Mouse (Mus musculus) heart, embryonic 15.5 days (tissue): ENCODE measurements around the gene Spats2. TPM values are rescaled to one million over a fixed set of nuclear protein-coding genes. Genes with fewer than 3 reads are reported as not detected.
"Not testable (repeated sequence)": the region's sequence is repeated elsewhere in the genome, so short reads cannot be mapped to it uniquely, and the experiment has no call there.

Experiments used
- ATAC-seq: fragments of 200-750 bp; cut with Nextera tagmentation; replicated peaks from 2 replicates; pipeline ENCODE4 v1.8.0; 2017; ENCODE audit warnings: low read depth, moderate TSS enrichment; ENCODE audit not compliant: insufficient number of reproducible peaks, insufficient read depth, low FRiP score
- H3K27ac ChIP-seq: fragments of 300-500 bp; sonication (generic); 2 replicates; pipeline ENCODE4 v1.5.1; 2015; ENCODE audit warnings: mild to moderate bottlenecking, inconsistent platforms
- H3K27me3 ChIP-seq: fragments of 300-500 bp; sonication (generic); 2 replicates; pipeline ENCODE4 v1.6.1; 2015; ENCODE audit warnings: inconsistent platforms
- H3K36me3 ChIP-seq: fragments of 300-500 bp; sonication (generic); 2 replicates; pipeline ENCODE4 v1.6.1; 2015; ENCODE audit warnings: mild to moderate bottlenecking, inconsistent platforms
- H3K4me1 ChIP-seq: fragments of 300-500 bp; sonication (generic); replicated peaks from 2 replicates; pipeline ENCODE4 v1.6.1; 2015; ENCODE audit warnings: inconsistent platforms
- H3K4me2 ChIP-seq: fragments of 300-500 bp; sonication (generic); 2 replicates; pipeline ENCODE4 v1.6.1; 2015; ENCODE audit warnings: inconsistent platforms, mild to moderate bottlenecking, moderate library complexity
- H3K4me3 ChIP-seq: fragments of 300-500 bp; sonication (generic); 2 replicates; pipeline ENCODE4 v1.5.1; 2015; ENCODE audit warnings: mild to moderate bottlenecking, inconsistent platforms
- H3K9ac ChIP-seq: fragments of 300-500 bp; sonication (generic); 2 replicates; pipeline ENCODE4 v1.6.1; 2015; ENCODE audit warnings: mild to moderate bottlenecking, inconsistent platforms
- H3K9me3 ChIP-seq: fragments of 300-500 bp; sonication (generic); replicated peaks from 2 replicates; pipeline ENCODE4 v1.6.1; 2016; ENCODE audit warnings: inconsistent platforms
- WGBS: fragments of 180-500 bp; shearing (Covaris S2); methylation state at CpG from one replicate; pipeline ENCODE4 v1.1.7; 2015; ENCODE audit warnings: mixed read lengths; 5-methylcytosine and 5-hydroxymethylcytosine counted together
- polyA plus RNA-seq: library from polyadenylated mRNA; unstranded; fragments of >200 nt; fragmentation: Nextera tagmentation; extraction: Ambion mirVana; gene quantifications from 2 replicates; pipeline ENCODE4 v1.2.1, GENCODE M21; 2015

Spats2 gene
- polyA plus RNA-seq, 1 experiment from 2014 or later, result 27.3 TPM

DNA sequence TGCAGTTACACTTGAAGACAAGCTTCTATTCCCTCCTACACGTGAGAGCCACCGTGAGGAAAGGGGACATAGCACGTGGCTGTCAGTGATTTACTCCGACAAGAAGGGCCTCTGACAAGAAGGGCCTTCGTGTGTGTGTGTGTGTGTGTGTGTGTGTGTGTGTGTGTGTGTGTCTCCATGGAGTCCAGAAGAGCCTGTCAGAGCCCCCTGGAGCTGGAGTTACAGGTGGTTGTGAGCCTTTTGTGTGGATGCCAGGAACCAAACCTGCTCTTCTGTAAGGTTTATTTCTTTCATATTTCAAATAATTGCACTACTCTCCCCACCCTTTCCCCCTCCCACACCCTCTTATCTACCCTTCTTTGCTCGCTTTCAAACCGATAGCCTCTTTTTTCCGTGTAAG lies 25.6 kb downstream of the Spats2 start:
- Histone ChIP-seq H3K36me3 (peaks cover 29% of the 10 kb centered on the region), H3K4me1 (no peaks in the 10 kb centered on the region), H3K27me3 (no peaks in the 10 kb centered on the region), H3K9me3 (no peaks in the 10 kb centered on the region), H3K4me3 (no peak overlapping the region), H3K27ac (no peak overlapping the region), H3K4me2 (no peak overlapping the region), H3K9ac (no peak overlapping the region)
- ATAC-seq, result no peak
- WGBS, result 50% methylated on average over 8 of the region's 8 CpGs

DNA sequence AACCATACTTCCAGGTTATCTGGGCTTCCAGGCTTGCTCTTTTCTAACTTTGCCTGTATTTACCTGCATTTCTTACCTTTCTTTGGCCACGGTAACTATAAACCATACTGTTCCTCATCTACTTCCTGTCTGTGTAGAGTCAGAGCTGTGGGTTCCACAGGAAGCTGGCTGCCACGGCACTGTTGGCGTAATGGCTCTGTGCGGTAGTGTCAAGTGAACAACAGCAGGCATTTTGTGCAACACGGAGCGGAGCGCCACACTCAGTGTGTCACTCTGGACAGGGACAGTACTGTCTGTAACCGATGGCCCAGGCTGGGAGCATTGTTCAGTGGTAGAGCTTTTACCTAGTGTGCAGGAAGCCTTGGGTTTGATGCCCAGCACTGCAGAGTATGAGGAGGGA lies 27.8 kb downstream of the Spats2 start:
- H3K36me3 ChIP-seq, result peaks cover 22% of the 10 kb centered on the region
- 93% methylated on average over 8 of the region's 8 CpGs for WGBS
- no peak for ATAC-seq

DNA sequence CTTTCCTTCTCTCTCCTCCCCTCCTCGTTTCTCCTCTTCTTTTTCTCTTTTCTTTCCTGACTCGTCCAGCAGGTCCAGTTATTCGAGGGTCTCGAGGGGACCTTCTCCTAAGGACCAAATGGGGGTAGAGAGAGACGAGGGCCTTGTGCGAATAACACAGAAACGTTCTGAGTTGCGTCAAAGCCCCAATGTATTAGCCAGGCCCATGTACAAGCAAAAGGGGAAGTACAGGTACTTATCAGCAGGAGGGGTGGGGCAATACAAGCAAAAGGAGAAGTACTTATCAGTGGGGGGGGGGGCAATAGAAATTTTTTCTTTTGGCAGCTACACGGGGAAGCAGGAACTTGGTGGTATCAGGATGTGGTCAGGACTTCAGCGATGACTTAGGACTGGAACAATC lies 28.8 kb downstream of the Spats2 start:
- H3K27me3 ChIP-seq, H3K4me1 ChIP-seq, H3K27ac ChIP-seq, H3K4me3 ChIP-seq, H3K9me3 ChIP-seq, H3K9ac ChIP-seq, ATAC-seq, H3K4me2 ChIP-seq: not testable (repeated sequence)
- peaks cover 20% of the 10 kb centered on the region for H3K36me3 ChIP-seq
- WGBS, result 76% methylated on average over 10 of the region's 10 CpGs

More for the DNA sequence above, 27.8 kb downstream of the Spats2 start:
- no peak overlapping the region for H3K4me3 ChIP-seq
- H3K27ac ChIP-seq, result no peak overlapping the region
- H3K4me1 ChIP-seq, result no peaks in the 10 kb centered on the region
- no peaks in the 10 kb centered on the region for H3K27me3 ChIP-seq
- no peak overlapping the region for H3K4me2 ChIP-seq
- no peaks in the 10 kb centered on the region for H3K9me3 ChIP-seq
- no peak overlapping the region for H3K9ac ChIP-seq

DNA sequence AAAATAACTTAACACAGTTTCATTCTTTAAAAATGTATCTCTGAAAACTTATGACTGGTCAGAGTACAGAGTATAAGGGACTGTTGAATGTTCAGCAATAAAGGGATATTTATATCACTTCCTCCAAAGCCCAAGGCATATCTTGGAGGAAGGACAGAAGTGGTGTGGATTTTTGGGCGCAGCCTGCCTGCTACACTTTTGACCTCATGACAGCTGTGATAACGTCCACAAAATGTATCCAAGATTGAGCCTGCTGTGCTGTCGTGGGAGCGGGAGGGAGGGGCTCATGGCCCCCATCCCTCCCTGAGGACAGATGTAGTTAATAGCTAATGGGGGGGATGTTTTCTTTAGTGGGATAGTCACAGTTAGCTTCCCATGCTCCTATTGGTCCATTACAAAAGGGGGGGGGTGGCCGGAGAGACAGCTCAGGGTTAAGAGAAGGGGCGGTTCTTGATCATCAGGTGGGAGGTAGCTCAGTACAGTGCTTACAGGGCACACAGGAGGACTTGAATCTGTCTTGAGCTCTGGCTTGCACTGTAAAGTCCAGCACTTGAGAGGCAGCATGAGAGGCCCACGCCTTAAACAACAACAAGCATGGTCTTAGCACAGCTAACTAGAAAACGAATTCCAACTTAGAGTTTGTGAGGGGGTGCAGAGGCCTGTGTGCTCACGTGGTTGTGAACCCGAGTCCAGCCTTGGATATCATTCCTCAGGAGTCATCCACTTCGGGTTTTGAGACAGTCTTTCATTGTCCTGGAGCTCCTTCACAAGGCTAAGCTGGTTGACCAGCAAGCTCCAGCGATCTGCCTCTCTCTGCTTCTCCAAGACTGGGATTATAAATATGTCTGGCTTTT lies 38.0 kb downstream of the Spats2 start:
- Histone ChIP-seq H3K36me3 (peaks cover 15% of the 10 kb centered on the region), H3K27ac (peak overlapping the region; percentile 48)
- 40% methylated on average over 12 of the region's 12 CpGs for WGBS

DNA sequence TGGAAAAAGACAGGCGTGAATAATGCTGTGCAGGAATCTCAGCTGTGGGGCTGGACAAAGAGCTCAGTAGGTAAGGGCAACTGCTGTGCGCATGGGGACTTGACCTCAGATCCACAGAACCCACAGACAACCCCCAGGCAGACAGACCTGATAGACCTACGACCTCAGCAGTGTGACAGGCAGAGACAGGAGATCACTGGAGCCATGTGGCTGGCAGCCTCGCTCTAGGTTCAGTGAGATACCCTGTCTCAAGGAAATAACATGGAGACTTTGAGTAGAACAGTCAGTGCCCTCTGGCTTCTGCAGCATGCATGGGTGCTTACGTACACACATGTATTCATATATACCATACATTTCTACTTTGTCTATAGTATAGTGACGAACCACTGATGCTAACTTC lies 46.4 kb downstream of the Spats2 start:
- ATAC-seq, result no peak
- Histone ChIP-seq H3K4me3 (no peak overlapping the region), H3K9ac (no peak overlapping the region), H3K9me3 (no peaks in the 10 kb centered on the region), H3K27me3 (no peaks in the 10 kb centered on the region), H3K4me2 (no peak overlapping the region), H3K36me3 (peaks cover 28% of the 10 kb centered on the region), H3K4me1 (peaks cover 9% of the 10 kb centered on the region; the same call in 1 of the 2 replicates), H3K27ac (peak overlapping the region; percentile 12; the same call in 1 of the 2 replicates)
- 82% methylated on average over 6 of the region's 6 CpGs for WGBS

More for the DNA sequence above, 38.0 kb downstream of the Spats2 start:
- H3K9ac ChIP-seq, result no peak overlapping the region
- H3K4me1 ChIP-seq, result peaks cover 15% of the 10 kb centered on the region
- no peaks in the 10 kb centered on the region for H3K9me3 ChIP-seq
- ATAC-seq, result peak; percentile 70
- H3K27me3 ChIP-seq, result no peaks in the 10 kb centered on the region
- 0 out of 2 replicates have a peak overlapping the region, but pooled peaks have one; percentile 32 for H3K4me2 ChIP-seq
- H3K4me3 ChIP-seq, result no peak overlapping the region

DNA sequence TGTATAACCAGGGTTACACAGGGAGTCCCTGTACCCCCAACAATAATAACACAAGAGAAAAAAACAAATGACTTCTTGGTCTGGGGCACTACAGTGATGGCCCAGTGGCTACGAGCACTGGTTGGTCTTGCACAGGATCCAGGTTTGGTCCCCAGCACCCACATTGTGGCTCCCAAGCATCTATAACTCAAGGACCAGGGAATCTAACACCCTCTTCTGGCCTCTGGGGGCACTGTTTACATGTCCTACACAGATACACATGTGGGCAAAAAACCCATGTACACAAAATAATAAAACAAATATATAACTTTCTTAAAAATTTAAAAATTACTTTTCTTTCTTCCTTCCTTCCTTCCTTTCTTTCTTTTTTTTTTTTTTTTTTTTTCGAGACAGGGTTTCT lies 53.9 kb downstream of the Spats2 start:
- no peaks in the 10 kb centered on the region for H3K27me3 ChIP-seq
- WGBS, result 91% methylated on average over 1 of the region's 2 CpGs
- H3K27ac ChIP-seq, result no peak overlapping the region
- no peaks in the 10 kb centered on the region for H3K4me1 ChIP-seq
- H3K4me2 ChIP-seq, result no peak overlapping the region
- no peak for ATAC-seq
- no peaks in the 10 kb centered on the region for H3K9me3 ChIP-seq
- no peak overlapping the region for H3K9ac ChIP-seq
- H3K36me3 ChIP-seq, result peaks cover 54% of the 10 kb centered on the region
- no peak overlapping the region for H3K4me3 ChIP-seq

DNA sequence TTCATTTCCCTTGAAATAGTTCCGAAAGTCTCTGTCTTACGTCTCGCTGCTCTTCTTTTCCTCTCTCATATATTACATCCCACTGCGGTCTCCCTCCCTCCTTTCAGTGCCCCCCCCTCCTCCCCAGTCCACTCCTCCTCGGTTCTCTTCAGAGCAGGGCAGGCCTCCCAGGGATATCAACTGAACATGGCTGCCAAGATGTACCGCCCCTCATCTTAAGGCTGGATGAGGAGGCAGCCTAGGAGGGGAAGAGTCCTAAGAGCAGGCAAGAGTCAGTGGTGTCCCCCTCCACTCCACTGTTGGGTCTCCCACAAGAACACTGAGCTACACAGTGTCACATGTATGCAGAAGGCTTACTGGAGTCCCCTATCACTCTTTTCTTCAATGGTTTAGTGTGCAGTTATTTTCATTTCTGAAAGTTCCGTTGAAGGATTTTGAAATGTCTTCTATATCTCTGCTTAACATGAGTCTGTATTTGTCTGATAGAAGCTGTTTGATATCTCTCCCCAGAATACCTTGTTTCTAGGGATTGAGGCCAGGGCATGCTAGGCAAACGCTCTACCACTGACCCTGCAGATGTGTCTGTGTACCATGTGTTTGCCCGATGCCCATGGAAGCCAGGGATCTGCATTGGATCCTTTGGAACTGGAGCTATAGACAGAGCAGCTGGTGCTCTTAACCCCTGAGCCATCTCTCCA lies 58.6 kb downstream of the Spats2 start:
- Histone ChIP-seq H3K9ac (no peak overlapping the region), H3K4me3 (no peak overlapping the region), H3K36me3 (peaks cover 65% of the 10 kb centered on the region), H3K27me3 (no peaks in the 10 kb centered on the region), H3K9me3 (no peaks in the 10 kb centered on the region), H3K27ac (no peak overlapping the region), H3K4me2 (no peak overlapping the region), H3K4me1 (no peaks in the 10 kb centered on the region)
- WGBS, result 83% methylated on average over 9 of the region's 9 CpGs
- ATAC-seq, result no peak

DNA sequence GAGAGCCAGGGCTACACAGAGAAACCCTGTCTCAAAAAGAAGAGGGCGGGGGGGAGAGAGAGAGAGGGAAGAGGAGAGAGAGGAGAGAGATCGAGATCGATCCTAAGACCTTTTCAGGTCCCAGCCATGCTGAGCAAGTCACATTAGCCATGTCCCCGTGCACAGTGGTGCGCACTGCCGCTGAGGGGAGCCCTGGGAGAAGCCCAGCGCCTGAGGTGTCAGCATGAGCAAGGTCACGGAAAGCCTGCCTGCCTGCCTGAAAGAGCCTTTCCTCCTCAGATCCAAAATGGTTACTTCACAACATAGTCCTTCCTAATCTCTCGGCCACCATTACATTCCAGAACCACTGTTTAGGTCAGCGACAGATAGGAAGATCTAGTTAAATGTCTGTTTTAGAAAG lies 68.6 kb downstream of the Spats2 start:
- WGBS, result 86% methylated on average over 10 of the region's 10 CpGs
- no peak for ATAC-seq
- Histone ChIP-seq H3K36me3 (peaks cover 28% of the 10 kb centered on the region), H3K4me2 (no peak overlapping the region), H3K4me1 (no peaks in the 10 kb centered on the region), H3K27me3 (no peaks in the 10 kb centered on the region), H3K9me3 (no peaks in the 10 kb centered on the region), H3K27ac (no peak overlapping the region), H3K9ac (no peak overlapping the region), H3K4me3 (no peak overlapping the region)

DNA sequence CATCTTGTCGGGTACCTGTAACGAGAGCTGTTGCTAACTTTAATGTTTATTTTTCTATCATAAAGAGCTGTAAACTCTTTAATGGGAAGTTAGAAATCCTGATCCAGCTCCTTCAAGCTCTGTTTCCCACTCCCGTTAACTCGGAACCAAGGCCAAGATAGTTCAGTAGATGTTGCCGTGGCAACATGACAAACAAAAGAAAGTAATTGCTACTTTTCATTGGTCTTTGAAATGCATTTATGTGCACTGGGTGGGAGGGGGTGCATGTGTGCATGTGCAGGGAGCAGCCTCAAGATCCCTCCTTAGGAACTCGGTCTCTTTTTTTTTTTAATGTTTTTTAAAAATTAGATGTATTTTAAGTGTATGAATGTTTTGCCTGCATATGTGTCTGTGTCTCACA lies 69.3 kb downstream of the Spats2 start:
- WGBS, result 71% methylated on average over 6 of the region's 6 CpGs
- H3K27me3 ChIP-seq, result no peaks in the 10 kb centered on the region
- peaks cover 25% of the 10 kb centered on the region for H3K36me3 ChIP-seq
- no peaks in the 10 kb centered on the region for H3K9me3 ChIP-seq
- no peak overlapping the region for H3K27ac ChIP-seq
- no peak overlapping the region for H3K4me3 ChIP-seq
- no peak for ATAC-seq
- H3K4me2 ChIP-seq, result no peak overlapping the region
- H3K4me1 ChIP-seq, result no peaks in the 10 kb centered on the region
- no peak overlapping the region for H3K9ac ChIP-seq

DNA sequence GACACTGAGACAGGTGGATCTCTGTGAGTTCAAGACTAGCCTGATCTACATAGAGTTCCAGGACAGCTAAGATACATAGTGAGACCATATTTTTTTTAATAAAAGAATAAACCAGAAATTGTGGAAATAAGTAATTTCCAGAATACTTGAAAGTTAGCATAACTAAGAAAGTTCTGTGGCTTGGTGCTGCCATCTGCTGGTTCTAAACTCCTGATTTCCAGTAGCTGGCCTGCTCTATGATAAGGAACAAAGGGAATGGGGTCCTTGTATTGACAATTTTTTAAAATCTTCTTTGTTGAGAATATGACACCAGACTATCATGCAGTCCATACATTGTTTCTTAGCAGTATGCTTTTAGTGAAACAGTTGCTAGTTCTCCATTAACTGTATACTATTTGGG lies 73.0 kb downstream of the Spats2 start:
- Histone ChIP-seq H3K9me3 (no peaks in the 10 kb centered on the region), H3K4me2 (no peak overlapping the region), H3K27me3 (no peaks in the 10 kb centered on the region), H3K9ac (no peak overlapping the region), H3K4me1 (no peaks in the 10 kb centered on the region), H3K27ac (no peak overlapping the region), H3K36me3 (peaks cover 12% of the 10 kb centered on the region), H3K4me3 (no peak overlapping the region)
- no peak for ATAC-seq

DNA sequence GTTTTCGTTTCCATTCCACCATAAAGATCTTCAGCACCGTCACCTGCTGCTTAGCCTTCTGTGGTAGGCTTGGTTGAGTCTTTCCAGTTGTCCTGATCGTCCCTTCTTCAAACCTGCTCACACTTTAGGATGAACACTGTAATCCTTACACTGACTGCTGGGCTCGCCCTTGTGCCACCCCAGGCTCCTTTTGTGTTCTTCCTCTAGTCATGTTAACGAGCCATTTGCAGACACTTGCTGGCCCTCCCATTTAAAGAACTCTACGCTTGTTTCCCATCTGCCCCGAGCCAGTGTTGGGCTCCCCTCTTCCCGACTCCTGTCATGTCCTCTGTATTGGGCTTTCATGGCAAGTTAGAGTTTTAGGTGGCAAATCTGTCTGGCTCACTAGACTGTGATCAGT lies 80.2 kb downstream of the Spats2 start:
- no peaks in the 10 kb centered on the region for H3K9me3 ChIP-seq
- H3K4me3 ChIP-seq, result no peak overlapping the region
- no peak for ATAC-seq
- peaks cover 42% of the 10 kb centered on the region for H3K36me3 ChIP-seq
- H3K9ac ChIP-seq, result no peak overlapping the region
- H3K4me2 ChIP-seq, result no peak overlapping the region
- WGBS, result 79% methylated on average over 8 of the region's 8 CpGs
- H3K27me3 ChIP-seq, result no peaks in the 10 kb centered on the region
- no peak overlapping the region for H3K27ac ChIP-seq
- peaks cover 9% of the 10 kb centered on the region; the same call in 1 of the 2 replicates for H3K4me1 ChIP-seq
